Mouse (Mus musculus): ENCODE measurements around the gene Fam192a. TPM values are rescaled to one million over a fixed set of nuclear protein-coding genes. Genes with fewer than 3 reads are reported as not detected.

Fam192a gene
- total RNA-seq, 2 experiments from 2014 or later: 37.5 to 42.1 TPM

- peak; percentile 69 to 76 for DNase-seq (ENCODE audit: low spot score in 2 of 2)
Measured at GRCm38 (mm10) chr8:94574159-94574907, 27.5 kb downstream of the Fam192a start.

DNA sequence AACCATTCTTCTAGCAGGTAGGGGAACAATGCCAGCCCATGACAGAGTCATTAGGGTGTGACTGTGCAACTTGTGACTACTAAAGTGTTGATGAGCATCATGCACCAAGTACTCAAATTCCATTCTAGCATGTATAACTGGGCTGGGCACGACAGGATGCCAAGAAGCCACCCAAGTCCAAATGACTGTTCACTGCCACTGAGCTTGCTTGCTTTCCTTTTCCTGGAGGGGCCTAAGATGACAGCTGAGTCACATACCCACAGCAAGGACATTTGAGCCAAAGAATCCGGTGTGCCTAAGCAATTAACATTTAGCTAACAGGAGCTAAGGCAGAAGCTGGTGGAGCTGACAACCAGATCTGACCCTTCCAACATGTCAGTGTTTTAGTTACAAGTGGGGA is 29.9 kb downstream of the Fam192a start:
- no peak for DNase-seq (ENCODE audit: low spot score in 2 of 2)

- DNase-seq (ENCODE audit: low spot score in 2 of 2): no peak
Measured at GRCm38 (mm10) chr8:94569419-94569818, 32.4 kb downstream of the Fam192a start.

DNA sequence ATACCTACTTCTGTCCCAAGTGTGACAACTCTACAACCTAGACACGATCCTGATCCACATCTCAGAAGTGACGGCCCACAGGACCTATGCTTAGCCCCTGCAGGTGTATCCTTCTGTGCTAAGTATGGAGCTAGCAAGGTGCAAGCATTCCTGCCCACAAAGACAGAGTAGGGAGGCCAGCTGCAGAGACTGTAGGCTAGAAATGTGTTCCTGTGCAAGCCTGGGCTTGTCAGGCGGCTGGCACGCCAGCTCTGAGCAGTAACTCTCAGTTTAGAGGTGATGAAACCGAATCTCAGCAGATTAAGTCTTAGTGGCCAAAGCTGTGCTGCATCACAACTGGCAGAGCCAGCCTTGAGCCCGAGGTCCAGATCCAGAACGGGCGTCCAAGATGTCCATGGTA is 33.7 kb downstream of the Fam192a start:
- DNase-seq (ENCODE audit: low spot score in 2 of 2): no peak

DNA sequence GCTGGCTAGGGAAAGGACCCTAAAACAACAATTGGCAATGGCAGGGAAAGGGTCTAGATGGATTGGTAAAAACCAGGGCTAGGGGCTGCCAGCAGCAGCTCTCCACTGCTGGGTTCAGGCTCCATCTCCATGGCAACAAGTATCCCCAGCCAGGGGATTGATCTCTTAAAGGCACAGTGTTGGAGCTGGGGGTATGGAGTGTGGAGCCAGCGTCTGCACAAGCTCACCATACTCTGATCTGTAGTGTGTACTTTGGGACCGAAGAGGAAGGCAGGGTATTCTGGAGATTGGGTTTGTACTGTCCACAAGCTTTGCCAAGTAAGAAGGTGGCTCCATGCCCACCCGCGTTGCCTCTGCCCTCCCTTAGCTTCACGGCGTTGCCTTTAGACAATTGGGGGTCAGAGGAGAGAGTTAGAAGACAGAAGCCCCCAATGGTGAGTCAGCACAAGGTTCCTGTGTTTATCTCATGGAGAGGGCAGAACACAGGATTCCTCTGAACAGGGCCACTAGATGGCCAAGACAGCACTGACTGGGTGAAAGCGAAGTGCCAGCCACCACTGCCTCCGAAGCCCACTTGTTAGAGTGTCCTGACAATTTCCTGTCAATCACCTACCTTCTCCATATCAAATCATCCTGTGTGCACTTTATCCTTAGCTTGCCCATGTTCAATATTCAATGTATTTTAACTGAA is 34.5 kb downstream of the Fam192a start:
- no peak for DNase-seq (ENCODE audit: low spot score in 2 of 2)

DNA sequence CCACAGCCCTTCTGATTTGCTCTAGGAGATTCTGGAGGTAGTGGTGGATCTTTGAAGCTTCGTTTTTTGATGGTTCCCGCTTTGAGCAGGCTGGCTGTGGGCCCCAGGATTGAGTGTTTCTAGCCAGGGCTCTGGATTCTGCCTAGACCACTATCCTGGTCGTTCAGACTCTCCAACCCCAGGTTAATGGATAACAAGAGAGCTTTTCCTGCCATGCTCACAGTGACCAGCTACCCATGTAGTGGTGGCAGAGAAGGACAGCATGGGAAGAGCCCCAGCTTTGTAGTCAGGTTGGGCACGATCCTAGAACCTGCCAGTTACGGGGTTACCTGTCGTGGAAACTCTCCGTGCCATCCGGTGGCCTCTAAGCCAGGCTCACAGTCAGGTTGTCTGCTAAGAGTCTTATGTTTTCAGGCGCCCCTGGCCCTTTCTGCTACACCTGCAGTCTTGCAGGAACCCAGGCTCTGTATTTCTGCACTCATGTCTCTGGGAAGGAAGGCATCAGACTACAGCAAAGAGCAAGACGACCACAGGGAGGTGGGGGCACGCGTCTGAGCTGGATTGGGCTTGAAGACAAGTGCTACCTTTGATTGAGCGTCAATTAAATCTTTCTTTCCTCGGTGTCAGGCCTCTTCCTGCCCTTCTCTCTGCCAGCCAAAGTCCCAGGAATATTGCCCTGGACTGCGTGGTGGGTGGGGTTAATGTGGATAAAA is 35.2 kb downstream of the Fam192a start:
- DNase-seq (ENCODE audit: low spot score in 2 of 2): no peak

DNA sequence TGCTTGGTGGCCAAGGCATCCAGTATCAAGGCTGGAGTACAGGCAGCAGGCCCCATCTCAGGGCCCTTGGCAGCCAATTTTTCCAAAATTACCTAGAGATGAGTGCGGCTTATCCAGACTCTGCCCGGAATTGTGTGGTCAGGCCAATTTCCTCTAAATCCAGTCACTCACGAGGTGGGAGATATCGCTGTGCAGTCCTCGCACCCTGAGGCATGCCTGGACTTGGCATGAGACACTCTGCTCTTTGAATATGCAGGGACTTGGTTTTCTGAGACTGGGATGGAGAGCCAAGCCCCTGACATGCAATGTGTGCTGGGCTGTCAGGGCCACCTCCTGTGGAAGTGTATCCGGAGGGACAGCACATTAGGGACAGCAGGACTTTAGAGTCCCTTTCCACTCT is 35.8 kb downstream of the Fam192a start:
- DNase-seq (ENCODE audit: low spot score in 2 of 2): no peak

- DNase-seq (ENCODE audit: low spot score in 2 of 2): no peak
Measured at GRCm38 (mm10) chr8:94564421-94564820, 37.4 kb downstream of the Fam192a start.

GRCm38 (mm10) chr8:94561256-94561655 is 40.5 kb downstream of the Fam192a start:
- DNase-seq (ENCODE audit: low spot score in 2 of 2): no peak

- DNase-seq (ENCODE audit: low spot score in 2 of 2): no peak
Measured at GRCm38 (mm10) chr8:94557281-94557680, 44.5 kb downstream of the Fam192a start.

DNA sequence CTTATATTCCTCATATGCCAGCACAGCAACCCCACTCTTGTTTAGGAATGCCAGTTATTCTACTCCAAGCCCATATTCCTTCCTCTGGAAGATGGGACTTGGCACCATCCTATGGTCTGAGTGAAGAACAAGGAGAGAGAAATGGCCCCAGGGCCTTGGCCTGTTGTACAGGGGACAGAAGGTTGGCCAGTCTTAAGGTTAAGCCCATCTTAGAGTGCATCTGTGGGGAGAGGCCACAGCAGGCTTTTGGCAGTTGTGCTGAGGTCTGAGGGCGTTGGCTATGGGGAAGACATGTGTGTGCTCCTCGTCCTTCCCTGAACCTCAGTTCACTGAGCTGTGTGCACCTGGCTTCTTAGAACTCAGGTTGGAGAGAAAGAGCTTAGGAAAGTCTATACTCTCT is 49.1 kb downstream of the Fam192a start:
- DNase-seq (ENCODE audit: low spot score in 2 of 2): no peak

GRCm38 (mm10) chr8:94551471-94552422 is 50.0 kb downstream of the Fam192a start:
- DNase-seq (ENCODE audit: low spot score in 2 of 2): peak in 1 of 2 experiments; percentile 43

- no peak for DNase-seq (ENCODE audit: low spot score in 2 of 2)
Measured at GRCm38 (mm10) chr8:94549998-94550397, 51.8 kb downstream of the Fam192a start.

- no peak for DNase-seq (ENCODE audit: low spot score in 2 of 2)
Measured at GRCm38 (mm10) chr8:94549482-94549881, 52.3 kb downstream of the Fam192a start.

- no peak for DNase-seq (ENCODE audit: low spot score in 2 of 2)
Measured at GRCm38 (mm10) chr8:94549041-94549440, 52.8 kb downstream of the Fam192a start.

- DNase-seq (ENCODE audit: low spot score in 2 of 2): no peak
Measured at GRCm38 (mm10) chr8:94543981-94544380, 57.8 kb downstream of the Fam192a start.

- DNase-seq (ENCODE audit: low spot score in 2 of 2): no peak
Measured at GRCm38 (mm10) chr8:94540889-94541795, 60.7 kb downstream of the Fam192a start.

GRCm38 (mm10) chr8:94540025-94540424 is 61.8 kb downstream of the Fam192a start:
- DNase-seq (ENCODE audit: low spot score in 2 of 2): no peak

DNA sequence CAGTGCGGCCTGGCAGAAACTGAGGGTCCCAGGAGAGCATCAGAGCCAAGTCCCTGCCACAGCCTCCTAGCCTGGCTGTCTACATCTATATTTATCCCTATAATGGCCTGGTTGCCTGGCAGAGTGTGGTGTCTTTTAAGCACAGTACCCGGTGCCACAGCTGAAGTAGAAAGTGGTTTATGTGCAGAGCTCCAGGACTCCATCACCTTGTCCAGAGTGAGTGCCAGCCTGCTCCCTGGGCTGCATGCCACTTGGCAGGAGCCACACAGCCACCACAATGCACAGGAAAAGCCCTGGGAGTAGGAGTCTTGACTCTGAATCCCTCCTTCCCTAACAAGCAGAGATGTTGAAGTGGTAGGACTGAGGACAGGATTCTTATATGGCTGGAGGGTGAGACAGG is 64.3 kb downstream of the Fam192a start:
- no peak for DNase-seq (ENCODE audit: low spot score in 2 of 2)

DNA sequence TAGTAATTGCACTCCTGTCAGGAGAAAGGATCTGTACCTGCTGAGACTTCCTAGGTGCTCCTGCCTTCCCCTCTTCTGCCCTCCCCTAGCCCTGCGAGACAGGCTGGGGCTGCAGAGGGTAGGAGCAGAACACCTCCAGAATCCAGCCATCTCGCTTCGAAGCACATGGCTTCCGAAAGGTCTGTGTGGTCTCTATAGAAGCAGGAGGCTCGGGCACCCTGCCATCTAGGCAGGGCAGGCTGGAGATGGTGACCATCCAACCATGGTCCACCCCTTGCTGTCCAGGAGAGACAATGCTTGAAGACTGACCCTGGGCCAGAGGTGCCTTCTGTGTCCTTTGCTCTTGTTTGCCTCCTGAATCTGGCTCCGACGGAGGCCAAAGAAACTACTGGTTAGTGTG is 66.2 kb downstream of the Fam192a start:
- DNase-seq (ENCODE audit: low spot score in 2 of 2): no peak
